Mouse (Mus musculus) 3134 (cell line): ENCODE data around the gene Larp7.
A peak's percentile ranks its signal among the peaks of the same experiment; 100 is the strongest.

Experiments
- DNase-seq: peaks from one replicate; pipeline ENCODE4 v3.0.0-alpha.2; 2011; ENCODE audit warnings: low spot score; ENCODE audit not compliant: insufficient read length; ENCODE audit errors: extremely low read depth

Larp7 gene

DNA sequence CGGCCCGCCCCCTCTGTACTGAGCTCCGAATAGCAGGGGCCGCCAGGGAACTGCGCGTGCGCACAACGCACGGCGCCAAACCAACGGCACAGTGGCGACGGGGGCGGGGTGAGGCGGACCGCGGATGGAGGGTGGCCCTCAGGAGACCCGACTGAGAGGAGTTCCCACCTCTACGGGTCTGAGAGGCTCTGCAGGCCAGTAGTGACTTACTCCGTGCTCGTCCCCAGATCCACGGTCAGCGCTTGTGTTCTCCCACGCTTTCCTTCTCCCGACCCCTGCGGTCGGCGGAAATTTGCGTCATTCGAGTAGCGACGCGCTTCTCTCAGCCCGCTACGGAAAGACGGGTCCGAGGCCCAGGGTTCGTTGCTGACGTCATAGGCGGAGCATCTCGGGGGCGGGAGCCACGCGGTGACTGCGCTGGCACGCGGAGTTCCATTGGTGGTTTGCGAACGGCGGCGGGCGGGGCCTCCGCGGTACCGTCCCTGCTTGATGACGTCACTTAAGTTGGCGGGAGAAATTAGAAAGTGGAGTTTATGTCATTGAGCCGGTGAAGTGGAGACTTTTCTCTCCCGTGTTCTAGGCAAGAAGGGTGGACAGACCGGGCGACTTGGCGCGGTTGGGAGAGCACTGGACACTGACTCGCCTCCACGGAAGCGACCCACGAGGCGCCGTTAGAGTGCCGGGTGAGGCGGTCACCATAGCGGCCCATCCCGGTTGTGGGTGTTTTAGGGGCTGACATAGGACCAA is at the start of gene Larp7, which contains the start of gene Zgrf1:
Gene Larp7, minus strand, starts transcription at position 377 of the 747 bp plus-strand sequence.
Gene Zgrf1, plus strand, starts transcription at position 517 of the 747 bp plus-strand sequence.
- DNase-seq = peak; percentile 99

DNA sequence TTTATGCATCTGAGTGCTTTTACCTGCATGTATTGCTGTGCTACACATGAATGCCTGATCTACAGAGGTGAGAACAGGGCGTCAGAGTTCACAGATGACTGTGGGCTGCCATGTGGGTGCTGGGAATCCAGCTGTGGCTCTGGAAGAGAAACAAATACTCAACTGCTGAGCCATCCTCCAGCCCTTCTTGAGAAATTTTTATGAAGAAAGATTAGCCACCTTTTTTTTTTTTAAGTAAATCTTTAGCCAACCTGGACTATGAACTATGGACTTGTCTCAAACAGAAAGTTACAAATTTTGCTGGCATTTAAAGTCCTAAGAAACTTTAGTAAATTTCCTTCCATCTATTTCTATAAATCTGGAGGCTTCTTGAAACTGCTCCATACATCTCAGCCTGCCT is 44.0 kb upstream of the Larp7 start:
- DNase-seq = no peak

DNA sequence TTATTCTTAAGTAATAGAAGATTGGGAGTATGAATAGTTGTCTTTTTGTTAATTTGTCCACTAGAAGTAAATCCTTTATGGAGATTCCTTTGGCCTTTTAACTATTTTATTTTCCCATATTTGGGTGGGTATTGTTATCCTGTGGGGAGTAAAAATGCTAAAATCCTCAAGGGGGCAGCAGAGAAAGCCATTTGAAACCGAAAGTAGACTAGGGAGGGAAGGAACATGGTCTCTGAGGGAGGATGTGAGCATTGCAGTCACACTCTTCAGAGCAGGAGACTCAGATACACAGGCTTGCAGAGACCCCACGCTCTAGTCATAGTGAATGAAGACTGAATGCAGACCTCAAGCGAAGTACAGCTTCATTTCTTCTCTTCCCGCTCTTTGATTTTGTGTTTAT is 19.4 kb upstream of the Larp7 start:
- DNase-seq = peak; percentile 39

DNA sequence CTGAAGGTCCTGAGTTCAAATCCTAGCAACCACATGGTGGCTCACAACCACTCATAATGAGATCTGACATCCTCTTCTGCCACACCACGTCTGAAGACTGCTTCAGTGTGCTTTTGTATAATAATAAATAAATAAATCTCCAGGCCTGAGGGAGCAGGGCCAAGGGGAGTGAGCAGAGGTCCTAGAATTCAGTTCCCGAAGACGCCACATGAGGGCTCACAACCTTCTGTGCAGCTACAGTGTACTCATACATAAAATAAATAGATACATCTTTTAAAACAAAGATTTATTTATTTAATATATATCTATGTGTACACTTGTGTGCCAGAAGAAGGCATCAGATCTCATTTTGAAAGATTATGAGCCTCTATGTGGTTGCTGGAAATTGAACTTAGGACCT is 12.0 kb upstream of the Larp7 start:
- no peak for DNase-seq

DNA sequence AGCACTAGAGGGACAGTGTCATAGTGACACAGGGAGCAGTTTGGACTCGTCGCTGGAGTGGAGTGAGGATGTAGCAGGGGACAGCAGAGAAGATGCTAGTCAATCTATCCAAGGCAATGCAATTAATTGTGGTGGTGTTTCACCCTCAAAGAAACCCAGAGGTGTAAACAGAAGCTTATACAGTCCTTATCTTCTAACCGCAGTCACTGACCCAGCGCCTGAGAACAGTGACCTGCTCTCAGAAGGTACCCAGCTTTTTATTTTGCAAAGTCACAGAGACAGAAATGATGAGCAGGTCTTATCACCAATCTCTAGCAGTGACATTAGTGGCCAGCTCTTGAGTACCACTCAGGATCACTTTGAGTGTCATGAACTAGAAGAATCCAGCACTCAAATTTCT is 9.8 kb upstream of the Larp7 start:
- DNase-seq = no peak

DNA sequence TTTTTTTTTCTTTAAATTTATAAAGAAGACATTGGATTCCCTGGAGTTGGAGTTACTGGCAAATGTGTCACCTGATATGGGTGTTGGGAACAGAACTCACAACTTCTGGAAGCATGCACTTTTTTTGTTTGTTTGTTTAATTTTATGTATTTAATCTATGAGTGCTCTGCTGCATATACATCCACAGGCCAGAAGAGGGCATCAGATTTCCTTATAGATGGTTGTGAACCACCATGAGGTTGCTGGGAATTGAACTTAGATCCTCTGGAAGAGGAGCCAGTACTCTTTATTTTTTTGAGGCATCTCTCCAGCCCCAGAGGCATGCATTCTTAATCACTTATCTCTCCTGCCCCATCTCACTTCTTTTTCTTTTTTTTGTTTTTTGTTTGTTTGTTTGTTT is 5.1 kb upstream of the Larp7 start:
- no peak for DNase-seq

DNA sequence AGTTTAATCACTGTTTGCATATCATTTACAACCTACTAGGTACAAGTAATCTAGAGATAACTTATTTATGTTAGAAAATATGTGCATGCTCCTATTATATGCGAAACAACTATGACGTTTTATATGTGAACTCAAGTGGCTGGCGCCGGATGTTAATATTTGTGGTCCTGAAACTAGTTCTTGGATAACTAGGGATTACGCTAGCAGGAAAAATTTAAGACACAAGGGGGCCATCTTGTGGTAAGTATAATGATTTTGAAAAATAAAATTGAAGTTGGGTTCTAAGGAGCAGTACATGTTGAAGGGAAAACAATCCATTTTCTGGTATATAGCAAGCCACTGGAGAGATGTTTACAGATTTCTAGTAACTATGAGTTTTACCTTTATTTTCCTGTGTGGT is 1.6 kb upstream of the Larp7 start:
- DNase-seq = no peak

DNA sequence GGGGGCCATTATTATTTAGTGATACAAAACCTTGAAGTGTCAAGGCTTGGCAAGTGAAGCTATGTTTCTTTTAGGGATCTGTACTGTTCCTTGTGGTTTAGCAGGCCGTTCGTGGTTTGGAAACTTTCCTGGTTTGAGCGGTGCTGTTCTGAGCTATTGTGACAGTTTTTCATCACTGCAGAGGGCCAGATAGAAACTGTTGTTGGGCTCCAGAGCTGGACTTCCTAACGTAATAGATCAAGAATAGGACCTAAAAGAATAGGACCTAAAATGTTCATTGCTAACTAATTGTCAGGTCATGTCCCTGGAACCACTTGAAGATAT is 533 bp upstream of the Larp7 start:
- DNase-seq = no peak

DNA sequence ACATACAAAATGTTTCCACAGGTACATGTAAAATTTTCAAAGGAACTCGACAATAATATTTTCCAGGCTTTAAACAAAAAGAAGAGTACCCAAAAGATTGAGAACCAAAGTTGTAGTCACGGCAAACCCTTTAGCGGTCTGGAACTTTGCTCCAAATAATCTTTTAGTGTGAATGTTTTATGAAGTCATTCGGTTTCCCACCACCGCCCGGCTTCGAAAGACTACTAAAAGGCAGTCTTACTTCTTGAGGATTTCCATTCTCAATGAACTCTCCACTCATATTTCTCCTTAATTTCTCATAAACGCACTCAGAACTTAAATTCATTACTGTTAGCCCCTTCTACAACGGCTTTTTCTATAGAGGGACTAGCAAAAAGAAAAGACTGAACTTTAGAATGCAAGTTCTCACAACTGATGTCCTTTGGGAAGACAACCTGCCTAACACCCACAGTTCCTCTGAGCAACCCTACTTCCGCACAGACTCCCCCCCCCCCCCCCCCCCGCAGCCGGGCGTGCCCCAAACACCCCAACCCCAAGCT is 646 bp downstream of the Larp7 start:
- DNase-seq = no peak

DNA sequence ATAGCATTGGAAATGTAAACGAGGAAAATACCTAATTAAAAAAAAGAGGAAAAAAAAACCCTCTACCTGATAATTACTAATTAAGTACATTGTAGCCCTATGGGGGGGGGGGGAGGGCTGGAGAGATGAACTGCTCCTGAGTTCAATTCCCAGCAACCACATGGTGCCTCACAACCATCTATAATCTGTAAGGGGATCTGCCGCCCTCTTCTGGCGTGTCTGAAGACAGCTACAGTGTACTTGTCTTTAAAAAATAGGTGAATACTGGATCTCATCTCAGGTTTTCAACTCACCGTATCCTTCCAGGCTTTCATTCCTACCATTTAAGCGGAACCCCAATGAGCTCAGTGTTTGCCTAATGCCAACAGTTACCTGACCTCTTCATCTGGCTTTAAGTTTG is 5.3 kb downstream of the Larp7 start:
- DNase-seq = no peak

DNA sequence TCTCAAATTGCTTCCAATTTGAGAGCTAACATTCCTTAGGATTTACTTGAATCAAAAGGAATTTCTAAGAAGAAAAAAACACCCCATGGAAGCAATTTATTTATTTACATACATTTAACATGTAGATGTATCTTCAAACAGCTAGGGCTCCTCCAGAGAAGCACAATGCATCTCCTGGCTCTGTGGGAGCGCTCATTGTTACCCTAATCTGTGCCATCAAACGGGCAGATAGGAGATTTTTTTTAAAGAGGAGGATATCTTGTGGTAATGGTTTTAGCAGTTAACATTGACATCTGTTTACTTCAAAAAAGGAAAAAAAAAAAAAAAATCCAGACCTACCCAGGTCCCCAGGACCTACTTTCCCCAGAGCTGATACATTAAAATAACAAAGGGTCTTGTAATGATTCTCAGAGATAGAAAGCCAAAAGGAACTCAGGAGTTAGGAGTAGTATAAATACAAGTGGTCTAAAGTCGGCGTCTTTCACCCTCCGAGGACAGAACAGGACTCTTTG is 8.5 kb downstream of the Larp7 start:
- no peak for DNase-seq

DNA sequence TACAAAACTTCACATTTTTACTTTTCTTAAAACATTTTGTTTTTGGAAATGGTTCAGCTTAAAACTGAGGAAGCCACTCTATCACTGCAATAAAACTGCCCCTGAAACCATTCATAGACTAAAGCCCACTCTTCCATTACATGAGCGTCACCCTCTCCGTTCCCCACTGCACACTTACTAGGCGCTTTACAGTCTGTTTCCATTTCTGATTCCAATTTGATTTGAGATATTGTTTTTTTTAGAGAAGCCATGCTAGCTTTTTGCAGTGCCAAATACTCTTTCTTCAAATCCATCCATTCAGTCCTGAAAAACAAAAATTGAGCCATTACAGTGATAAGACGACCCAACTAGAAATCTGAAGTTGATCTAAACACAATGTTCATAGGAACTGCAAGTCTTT is 9.2 kb downstream of the Larp7 start:
- no peak for DNase-seq

DNA sequence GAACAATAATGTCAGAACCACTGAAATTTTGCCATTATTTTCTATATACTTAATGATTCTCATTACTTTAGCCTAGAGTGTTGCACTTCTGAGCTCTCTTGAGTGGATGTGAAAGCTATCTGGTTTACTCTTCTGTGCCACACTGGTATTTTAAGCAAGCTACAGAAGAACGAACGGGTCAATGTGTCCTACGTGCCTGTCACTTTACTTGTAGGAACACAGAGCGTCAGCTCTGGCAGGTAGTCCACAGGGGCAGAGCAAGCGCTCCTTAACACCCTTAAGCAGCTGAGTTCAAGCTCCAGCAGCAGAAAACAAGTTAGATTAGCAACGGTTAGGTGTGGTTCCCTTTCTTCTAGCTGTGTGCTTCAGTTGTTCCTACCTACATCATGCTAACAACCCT is 14.0 kb downstream of the Larp7 start:
- no peak for DNase-seq

DNA sequence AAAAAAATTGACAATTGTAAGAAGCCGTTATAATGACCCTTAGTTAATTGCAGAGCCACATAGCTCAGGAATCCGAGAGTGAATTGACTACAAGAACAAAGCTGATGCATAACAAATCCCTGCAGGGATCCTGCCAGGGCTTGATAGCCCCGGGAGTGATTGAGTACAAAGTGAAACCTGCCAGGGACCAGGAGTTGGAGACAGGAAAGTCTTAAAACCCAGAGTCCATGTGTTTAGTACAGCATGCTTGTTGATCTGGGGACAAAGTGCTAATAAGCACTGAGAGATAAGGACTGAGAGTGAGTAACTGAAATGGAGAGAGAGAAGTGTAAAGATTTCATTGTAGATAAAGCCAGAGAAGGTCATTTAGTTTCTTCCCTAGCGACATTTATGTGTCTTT is 22.9 kb downstream of the Larp7 start:
- DNase-seq = no peak

DNA sequence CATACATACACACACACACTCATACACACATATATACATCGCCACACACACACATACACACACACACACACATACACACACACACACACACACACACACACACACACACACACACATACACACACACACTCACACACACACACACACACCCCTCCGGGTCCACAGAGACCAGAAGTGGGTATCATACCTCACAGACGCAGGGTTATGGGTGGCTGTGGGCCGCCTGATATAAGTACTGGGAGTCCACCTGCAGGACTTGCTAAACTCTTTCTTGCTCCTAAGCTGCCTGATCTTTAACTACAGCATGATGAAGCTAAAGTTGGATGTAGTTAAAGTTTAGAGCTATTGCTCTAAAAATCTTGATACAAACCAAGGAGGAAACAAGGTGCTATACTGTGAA is 23.3 kb downstream of the Larp7 start:
- no peak for DNase-seq

DNA sequence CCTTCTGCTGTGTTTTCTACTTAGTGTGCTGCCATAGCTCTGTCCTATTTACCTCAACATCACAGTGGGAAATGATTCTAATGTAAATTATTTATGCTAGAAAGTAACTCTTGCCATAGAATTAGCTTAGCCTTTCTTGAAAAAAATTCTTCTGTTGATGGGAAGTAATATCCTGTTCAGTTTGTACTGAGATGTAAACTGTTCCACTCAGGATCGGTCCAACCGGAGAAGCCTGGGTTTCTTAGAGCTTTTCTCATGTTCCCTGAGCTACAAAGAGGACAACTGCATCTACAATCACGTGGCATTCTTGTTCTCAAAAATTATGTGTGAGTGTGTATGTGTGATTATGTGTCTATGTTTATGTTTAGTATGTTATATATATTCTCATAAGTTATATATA is 23.9 kb downstream of the Larp7 start:
- no peak for DNase-seq

DNA sequence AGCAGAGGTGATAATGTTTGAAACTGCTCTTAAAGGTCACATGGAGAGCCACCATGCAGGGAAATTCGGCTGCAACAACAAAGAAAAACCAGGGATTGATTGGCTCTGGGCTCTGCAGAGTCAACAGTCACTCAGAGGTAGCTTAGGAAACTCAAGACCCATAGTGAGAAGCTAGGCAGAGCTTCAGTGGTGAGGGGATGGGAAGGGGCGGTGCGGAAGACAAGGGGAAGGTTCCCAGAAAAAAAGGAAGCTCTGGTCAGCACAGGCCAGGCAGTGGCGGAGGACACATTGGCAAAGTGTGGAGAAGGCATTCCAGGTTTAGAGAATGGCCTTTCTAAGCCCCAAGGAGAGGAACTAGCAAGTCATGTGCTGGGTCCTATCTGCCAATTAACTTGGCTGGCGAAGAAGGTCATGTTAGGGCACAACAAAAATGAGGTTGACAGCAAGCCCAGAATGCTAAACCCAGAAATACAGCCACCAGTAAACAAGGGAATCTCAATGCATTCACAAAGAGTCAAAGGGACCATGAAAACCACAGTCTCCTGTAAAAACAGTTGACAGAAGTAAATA is 25.6 kb downstream of the Larp7 start:
- DNase-seq = no peak

DNA sequence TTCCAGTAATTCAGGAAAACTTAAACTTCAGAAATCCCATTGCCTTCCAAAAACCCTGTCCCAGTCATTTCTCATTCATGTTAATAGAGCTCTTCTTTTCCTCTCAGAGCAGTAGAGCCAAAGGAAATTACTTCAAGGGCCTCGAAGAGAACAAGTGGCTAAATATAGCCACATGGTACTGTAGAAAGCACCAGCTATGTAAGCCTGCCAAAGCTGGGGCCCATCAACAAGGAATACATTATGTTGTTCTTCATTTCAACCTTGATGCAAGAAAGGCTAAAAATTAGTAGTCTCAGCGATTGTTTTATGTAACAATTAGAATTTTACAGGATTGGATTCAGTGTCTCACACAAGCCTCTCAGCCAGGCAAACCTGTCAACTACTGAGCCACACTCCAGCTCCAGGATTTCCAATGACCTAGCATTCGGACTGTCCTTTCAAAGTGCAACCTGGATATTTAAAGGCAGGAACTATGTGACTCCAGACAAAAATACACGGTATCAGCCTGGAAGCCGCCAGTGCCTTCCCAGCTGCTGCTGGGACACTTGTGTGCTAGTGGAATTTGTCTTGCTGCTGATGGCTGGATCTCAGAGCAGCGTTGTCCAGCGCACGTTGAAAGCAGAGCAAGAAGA is 27.8 kb downstream of the Larp7 start:
- DNase-seq = no peak

DNA sequence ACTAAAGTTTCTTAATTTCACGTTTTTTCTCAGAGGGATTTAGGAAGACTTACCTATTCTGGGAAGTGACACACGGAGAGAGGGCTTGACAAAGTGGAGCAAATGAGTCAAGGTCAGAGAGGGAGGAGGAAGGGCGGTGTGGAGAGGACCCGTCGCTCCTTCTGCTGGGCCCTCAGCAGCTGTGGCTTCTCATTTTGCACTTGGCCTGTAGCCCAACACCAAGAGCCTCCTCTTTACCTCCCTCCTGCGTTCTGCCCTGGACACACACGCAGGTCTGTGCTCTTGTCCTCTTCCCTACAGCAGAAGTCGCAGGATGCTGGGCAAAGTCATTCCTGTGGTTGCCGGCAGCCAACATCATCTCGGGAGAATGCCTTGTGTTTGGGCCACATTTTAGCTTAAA is 32.0 kb downstream of the Larp7 start:
- peak; percentile 57 for DNase-seq

DNA sequence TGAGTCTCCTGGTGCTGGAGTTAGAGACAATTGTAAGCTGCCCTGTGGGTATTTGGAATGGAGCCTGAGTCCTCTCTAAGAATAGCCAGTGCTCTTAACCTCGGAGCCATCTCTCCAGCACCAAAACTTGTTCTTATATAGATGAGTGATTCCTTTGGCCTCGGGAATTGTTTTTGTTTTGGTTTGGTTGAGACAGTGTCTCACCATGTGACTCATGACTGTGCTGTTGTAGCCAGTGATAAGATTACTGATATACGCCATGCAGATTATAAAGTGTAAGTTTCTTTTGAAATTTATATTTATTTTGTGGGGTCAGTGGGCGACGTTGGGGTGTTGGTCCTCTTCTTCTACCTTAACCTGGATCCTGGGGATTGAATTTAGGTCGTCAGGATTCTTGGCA is 32.8 kb downstream of the Larp7 start:
- DNase-seq = no peak

DNA sequence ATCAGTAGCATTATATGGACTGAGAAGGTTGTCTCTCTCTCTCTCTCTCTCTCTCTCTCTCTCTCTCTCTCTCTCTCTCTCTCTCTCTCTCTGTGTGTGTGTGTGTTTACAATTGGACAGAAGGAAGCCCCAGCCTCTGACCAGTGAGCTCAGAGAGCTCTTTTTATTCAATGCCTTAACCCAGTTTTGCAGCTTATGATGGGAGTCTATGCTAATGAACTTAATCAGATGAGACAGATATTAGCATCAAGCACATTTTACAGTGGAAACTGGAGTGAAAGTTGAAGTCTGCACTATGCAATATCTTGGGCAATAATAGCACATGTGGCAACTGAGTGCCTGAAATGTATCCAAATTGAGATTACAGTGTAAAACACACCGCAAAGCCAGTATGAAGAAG is 37.9 kb downstream of the Larp7 start:
- DNase-seq = no peak

DNA sequence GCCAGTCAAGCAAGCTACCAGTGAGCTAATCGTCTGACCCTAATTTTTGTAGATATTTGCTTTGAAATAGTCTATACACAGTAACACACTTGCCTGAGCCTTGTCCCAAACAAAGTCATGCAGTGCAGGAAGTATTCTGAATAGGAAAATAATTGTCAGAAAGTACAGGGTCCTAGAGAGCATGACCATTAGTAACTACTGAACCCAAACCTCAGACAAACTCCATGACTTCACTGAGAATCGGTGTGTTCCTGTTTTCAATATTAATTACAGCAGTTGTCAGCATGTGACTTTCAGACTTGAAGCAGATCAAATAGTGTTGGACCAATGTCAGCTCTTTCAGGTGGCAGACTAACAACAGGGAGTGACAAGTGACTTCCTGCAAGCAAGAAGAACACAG is 39.5 kb downstream of the Larp7 start:
- no peak for DNase-seq
